Mouse (Mus musculus) cerebral cortex, adult 2 months (tissue): ENCODE data around the gene Krt25.

Source experiments
- WGBS: fragments of 180-500 bp; shearing (Covaris S2); methylation state at CpG from one replicate; pipeline ENCODE4 v1.1.7; 2018; 5-methylcytosine and 5-hydroxymethylcytosine counted together

Gene Krt25

GRCm38 (mm10) chr11:99276786-99277185, 46.0 kb downstream of the Krt25 start:
- 61% methylated on average over 7 of the region's 7 CpGs for WGBS

GRCm38 (mm10) chr11:99275624-99276023, 47.1 kb downstream of the Krt25 start:
- 91% methylated on average over 6 of the region's 6 CpGs for WGBS

GRCm38 (mm10) chr11:99272721-99273120, 50.0 kb downstream of the Krt25 start:
- WGBS: 96% methylated on average over 4 of the region's 4 CpGs

- 52% methylated on average over 7 of the region's 7 CpGs for WGBS
These were observed 53.6 kb downstream of the Krt25 start for GRCm38 (mm10) chr11:99269192-99269591.

- WGBS: 15% methylated on average over 9 of the region's 9 CpGs
These were observed 57.0 kb downstream of the Krt25 start for GRCm38 (mm10) chr11:99265796-99266195.
